Mouse (Mus musculus): ENCODE measurements around the gene Dppa3. TPM values are rescaled to one million over a fixed set of nuclear protein-coding genes. Genes with fewer than 3 reads are reported as not detected.

The Dppa3 gene
- total RNA-seq, 2 experiments from 2014 or later = not detected

GRCm38 (mm10) chr6:122663596-122664206 lies 37.5 kb downstream of the Dppa3 start:
- ATAC-seq (replicated peaks; ENCODE audit: poor library complexity) = no peak

DNA sequence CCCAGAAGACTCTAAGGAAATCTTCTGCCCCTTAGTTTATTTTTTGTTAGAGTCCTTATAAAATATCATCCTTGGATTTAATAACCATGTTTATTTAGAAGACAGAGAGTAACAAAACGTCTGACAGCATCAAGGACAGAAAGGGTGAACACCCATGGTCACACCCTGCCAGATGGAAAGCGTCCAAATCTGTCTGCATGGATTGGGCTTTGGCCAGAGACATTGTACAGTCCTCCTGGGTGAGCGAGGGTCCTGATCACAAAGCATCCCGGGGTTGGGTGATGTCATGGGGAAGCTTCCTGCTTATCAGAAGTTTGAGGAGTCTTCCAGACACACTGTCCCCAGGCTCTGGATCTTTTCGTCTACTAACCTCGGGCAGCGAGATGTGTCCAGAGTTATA lies 39.7 kb downstream of the Dppa3 start:
- ATAC-seq (replicated peaks; ENCODE audit: poor library complexity) = no peak

DNA sequence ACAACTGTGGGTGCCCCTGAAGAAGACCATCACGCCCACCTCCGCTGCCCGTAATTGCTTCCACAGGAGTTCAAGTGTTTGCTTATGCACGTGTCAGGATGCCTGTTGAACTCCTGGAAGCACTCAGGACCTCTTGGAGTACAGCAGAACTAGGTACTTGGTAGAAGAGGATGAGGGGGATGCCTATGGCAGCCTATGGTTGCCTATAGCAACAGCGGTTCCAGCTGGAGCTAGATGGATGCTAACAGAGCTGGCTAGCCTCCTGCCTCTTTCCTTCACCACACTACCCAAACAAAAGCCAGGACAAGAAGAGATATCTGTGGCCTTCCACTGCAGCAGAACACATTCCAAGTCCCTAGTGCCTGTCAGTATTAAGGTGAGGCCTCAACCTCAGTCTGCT lies 41.5 kb downstream of the Dppa3 start:
- no peak for ATAC-seq (replicated peaks; ENCODE audit: poor library complexity)

- ATAC-seq (replicated peaks; ENCODE audit: poor library complexity) = no peak
These were observed 42.6 kb downstream of the Dppa3 start for GRCm38 (mm10) chr6:122668823-122669222.

GRCm38 (mm10) chr6:122669406-122670200 lies 43.4 kb downstream of the Dppa3 start:
- ATAC-seq (replicated peaks; ENCODE audit: poor library complexity) = peak; percentile 100

GRCm38 (mm10) chr6:122670201-122670551 lies 44.0 kb downstream of the Dppa3 start:
- ATAC-seq (replicated peaks; ENCODE audit: poor library complexity) = no peak

DNA sequence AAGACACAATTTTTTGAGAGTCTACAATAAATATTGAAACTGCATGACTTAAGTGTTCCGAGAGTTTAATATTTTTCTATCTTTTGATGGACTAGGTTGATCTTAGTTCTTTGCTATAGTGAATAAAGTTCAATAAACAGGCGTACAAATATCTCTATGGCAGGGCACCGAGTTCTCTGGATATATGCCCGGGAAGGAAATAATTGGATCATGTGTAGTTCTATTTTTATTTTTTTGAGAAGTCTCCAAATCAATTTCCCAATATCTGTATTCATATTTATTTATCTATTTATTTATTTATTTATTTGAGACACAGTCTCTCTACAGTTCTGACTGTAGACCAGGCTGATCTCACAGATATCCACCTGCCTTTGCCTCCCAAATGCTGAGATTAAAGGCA lies 44.6 kb downstream of the Dppa3 start:
- no peak for ATAC-seq (replicated peaks; ENCODE audit: poor library complexity)

DNA sequence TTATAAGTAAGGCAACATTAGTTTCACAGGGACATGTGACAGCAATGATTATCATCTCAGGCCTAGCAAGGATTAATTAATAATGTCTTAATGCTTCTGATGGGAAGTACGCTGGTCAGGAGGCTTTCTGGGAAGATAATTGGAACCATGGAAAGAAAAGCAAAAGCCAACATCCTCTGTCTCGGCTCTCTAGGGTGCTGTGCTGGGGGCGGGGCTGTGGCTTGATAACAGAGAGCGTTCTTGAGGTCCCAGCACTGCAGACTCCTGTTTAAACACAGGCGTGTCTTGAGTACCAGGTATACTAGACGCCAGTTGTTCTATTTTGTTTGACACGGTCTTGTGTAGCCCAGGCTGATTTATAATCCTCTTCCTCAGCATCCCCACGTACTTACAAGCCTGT lies 46.5 kb downstream of the Dppa3 start:
- no peak for ATAC-seq (replicated peaks; ENCODE audit: poor library complexity)

Other genes starting within 250 kb of the Dppa3 start
- gene Rimklb, start 127.6 kb upstream of the Dppa3 start, total RNA-seq (2015) = not detected in 2 replicates
- not detected in 2 replicates for gene Rimklb, start 127.6 kb upstream of the Dppa3 start, total RNA-seq (2017)
- gene Mfap5, start 120.6 kb upstream of the Dppa3 start, total RNA-seq (2015) = not detected in 2 replicates
- gene Mfap5, start 120.6 kb upstream of the Dppa3 start, total RNA-seq (2017) = not detected in 2 replicates
- not detected in 2 replicates for gene Aicda, start 72.6 kb upstream of the Dppa3 start, total RNA-seq (2015)
- not detected in 2 replicates for gene Aicda, start 72.6 kb upstream of the Dppa3 start, total RNA-seq (2017)
- gene Apobec1, start 24.0 kb upstream of the Dppa3 start, total RNA-seq (2015) = 23.6 and 23.7 TPM in 2 replicates
- gene Apobec1, start 24.0 kb upstream of the Dppa3 start, total RNA-seq (2017) = 15.0 and 16.7 TPM in 2 replicates
- gene Gdf3, start 16.3 kb upstream of the Dppa3 start, total RNA-seq (2015) = 9.5 and 10.8 TPM in 2 replicates
- gene Gdf3, start 16.3 kb upstream of the Dppa3 start, total RNA-seq (2017) = 4.2 and 6.7 TPM in 2 replicates
- gene Nanog, start 81.1 kb downstream of the Dppa3 start, total RNA-seq (2015) = not detected in 2 replicates
- not detected in 2 replicates for gene Nanog, start 81.1 kb downstream of the Dppa3 start, total RNA-seq (2017)
- 7.0 and 10.0 TPM in 2 replicates for gene Slc2a3, start 175.2 kb downstream of the Dppa3 start, total RNA-seq (2015)
- gene Slc2a3, start 175.2 kb downstream of the Dppa3 start, total RNA-seq (2017) = 12.4 and 13.9 TPM in 2 replicates
- 9.9 and 10.3 TPM in 2 replicates for gene Foxj2, start 193.5 kb downstream of the Dppa3 start, total RNA-seq (2015)
- gene Foxj2, start 193.5 kb downstream of the Dppa3 start, total RNA-seq (2017) = 3.0 and 3.5 TPM in 2 replicates
- gene C3ar1, start 229.8 kb downstream of the Dppa3 start, total RNA-seq (2015) = 0.05 TPM in 1 of 2 replicates, not detected in the other
- gene C3ar1, start 229.8 kb downstream of the Dppa3 start, total RNA-seq (2017) = not detected in 2 replicates
- gene Necap1, start 248.1 kb downstream of the Dppa3 start, total RNA-seq (2015) = 23.2 and 23.3 TPM in 2 replicates
- gene Necap1, start 248.1 kb downstream of the Dppa3 start, total RNA-seq (2017) = 12.3 and 19.7 TPM in 2 replicates

Measured in megakaryocyte progenitor cell, adult 5-6 weeks (primary cell).